Mouse (Mus musculus) embryonic facial prominence, embryonic 10.5 days (tissue): Measurements from ENCODE around the gene Gm12258. TPM values are rescaled to one million over a fixed set of nuclear protein-coding genes. Genes with fewer than 3 reads are reported as not detected.

ENCODE experiments used
- DNase-seq: peaks from one replicate; pipeline ENCODE4 v3.0.0-alpha.2; 2017; ENCODE audit warnings: low spot score
- H3K27ac ChIP-seq: fragments of 300-500 bp; sonication (generic); replicated peaks from 2 replicates; pipeline ENCODE4 v1.5.1; 2016; ENCODE audit warnings: mild to moderate bottlenecking
- H3K27me3 ChIP-seq: fragments of 300-500 bp; sonication (generic); replicated peaks from 2 replicates; pipeline ENCODE4 v1.6.1; 2016; ENCODE audit warnings: low read depth, mild to moderate bottlenecking; ENCODE audit not compliant: poor library complexity, severe bottlenecking
- H3K36me3 ChIP-seq: fragments of 300-500 bp; sonication (generic); replicated peaks from 2 replicates; pipeline ENCODE4 v1.6.1; 2016; ENCODE audit warnings: mild to moderate bottlenecking, moderate library complexity
- H3K4me1 ChIP-seq: fragments of 300-500 bp; sonication (generic); 2 replicates; pipeline ENCODE4 v1.6.1; 2016
- H3K4me3 ChIP-seq: fragments of 300-500 bp; sonication (generic); 2 replicates; pipeline ENCODE4 v1.5.1; 2016; ENCODE audit warnings: mild to moderate bottlenecking, moderate library complexity
- H3K9me3 ChIP-seq: fragments of 300-500 bp; sonication (generic); 2 replicates; pipeline ENCODE4 v1.6.1; 2016; ENCODE audit warnings: mild to moderate bottlenecking
- WGBS: fragments of 180-500 bp; shearing (Covaris S2); methylation state at CpG from one replicate; pipeline ENCODE4 v1.1.7; 2016; 5-methylcytosine and 5-hydroxymethylcytosine counted together
- polyA plus RNA-seq: library from polyadenylated mRNA; unstranded; fragments of >200 nt; fragmentation: Nextera tagmentation; extraction: Ambion mirVana; gene quantifications from 2 replicates; pipeline ENCODE4 v1.2.1, GENCODE M21; 2016

Gm12258 gene
- polyA plus RNA-seq, 1 experiment from 2014 or later: 9.1 TPM

DNA sequence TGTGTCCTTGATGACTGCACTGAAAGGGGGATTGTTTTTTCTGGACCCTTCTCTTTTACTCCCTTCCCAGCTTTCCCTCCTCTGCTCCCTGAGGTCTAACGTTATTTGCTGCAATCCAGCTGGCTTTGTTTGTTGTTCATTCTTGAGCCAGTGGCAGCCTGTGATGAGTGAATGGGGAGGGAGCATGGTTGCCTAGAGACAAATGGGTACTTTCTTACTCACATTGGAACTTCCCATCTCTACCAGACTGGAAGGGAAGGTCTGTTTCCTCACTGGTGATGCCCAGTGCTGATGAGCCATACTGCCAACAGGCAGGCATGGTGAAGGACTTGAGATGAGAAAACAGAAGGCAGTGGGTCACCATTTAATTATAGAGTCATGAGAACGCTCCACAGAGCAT is 2.8 kb downstream of the Gm12258 start:
- Histone ChIP-seq H3K27ac (no peak overlapping the region), H3K4me3 (no peak overlapping the region), H3K9me3 (no peaks in the 10 kb centered on the region), H3K36me3 (peaks cover 47% of the 10 kb centered on the region), H3K4me1 (peaks cover 9% of the 10 kb centered on the region), H3K27me3 (no peaks in the 10 kb centered on the region)
- WGBS: 75% methylated on average over 2 of the region's 2 CpGs
- no peak for DNase-seq

DNA sequence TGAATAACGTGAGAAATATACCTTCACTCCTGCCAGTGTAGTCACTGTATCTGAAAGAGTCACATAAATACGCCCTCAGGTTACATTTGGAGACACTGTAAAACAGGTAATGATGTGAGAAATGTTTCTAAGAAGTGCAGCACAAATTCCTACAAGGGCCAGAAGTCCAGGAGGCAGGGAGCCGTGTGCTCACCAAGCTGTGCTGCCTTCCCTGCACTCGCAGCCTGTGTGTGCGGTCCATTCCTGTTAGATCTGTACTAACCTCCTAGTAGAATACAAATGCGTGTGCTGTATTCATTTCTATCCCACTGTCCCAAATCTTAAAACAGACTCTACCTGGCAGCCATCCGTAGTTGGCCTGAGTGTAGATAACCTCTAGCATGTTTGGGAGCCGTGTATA is 13.8 kb downstream of the Gm12258 start:
- Histone ChIP-seq H3K36me3 (peaks cover 54% of the 10 kb centered on the region), H3K4me3 (no peak overlapping the region)

DNA sequence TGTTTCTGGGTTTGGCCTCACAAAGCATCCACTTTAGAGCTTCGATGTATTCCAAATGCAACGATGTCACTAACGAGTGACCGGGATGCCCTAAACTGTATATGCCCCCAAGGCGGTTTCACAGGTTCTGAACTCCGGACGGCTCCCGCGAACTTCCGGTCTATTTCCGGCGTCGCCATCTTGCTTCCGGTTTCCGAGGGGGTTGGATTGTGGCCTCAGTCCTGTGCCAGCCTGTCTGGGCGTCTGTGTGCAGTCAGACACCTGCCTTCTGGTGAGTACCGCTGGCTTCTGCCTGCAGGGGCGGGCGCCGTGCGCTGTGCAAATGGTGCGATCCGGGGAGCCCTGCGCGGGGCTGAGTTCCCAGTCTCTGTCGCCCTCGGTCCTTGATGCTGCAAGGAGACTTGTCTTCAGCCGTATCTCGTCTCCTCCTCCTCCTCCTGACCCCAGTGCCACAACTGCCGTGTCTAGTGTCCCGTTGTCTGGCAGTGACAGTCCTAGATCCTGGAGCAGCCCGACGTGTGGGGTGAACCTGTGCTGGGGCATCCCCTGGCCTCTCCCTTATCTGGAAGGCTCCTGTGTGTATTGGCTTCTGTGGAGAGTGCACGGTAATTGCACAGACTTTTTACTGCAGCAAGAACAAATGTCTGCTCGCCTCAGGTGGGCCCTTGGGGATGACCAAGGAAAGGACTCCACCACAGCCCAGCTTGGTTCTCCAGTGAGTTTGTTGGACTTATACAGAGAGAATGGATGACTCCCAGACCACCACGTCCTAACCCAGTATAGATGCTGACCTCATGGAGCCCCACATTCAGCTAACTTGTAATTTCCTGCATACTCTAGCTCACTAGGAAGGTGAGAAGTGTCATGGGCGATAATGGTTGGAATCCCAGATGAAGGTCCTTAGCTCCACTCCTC is 20.3 kb downstream of the Gm12258 start, which contains the start of gene 2810021J22Rik:
TSS of gene 2810021J22Rik (plus strand) at position 178 of the 915 bp plus-strand sequence.
- H3K27me3 ChIP-seq: no peaks in the 10 kb centered on the region
- peak within 1 kb of the TSS; percentile 87 for H3K27ac ChIP-seq
- H3K9me3 ChIP-seq: no peaks in the 10 kb centered on the region
- DNase-seq: peak; percentile 88
- WGBS: 5% methylated on average over 37 of the region's 37 CpGs
- H3K4me3 ChIP-seq: peak within 1 kb of the TSS; percentile 72
- peaks cover 32% of the 10 kb centered on the region for H3K36me3 ChIP-seq
- H3K4me1 ChIP-seq: peaks cover 13% of the 10 kb centered on the region

More for the DNA sequence above, 13.8 kb downstream of the Gm12258 start:
- Histone ChIP-seq H3K4me1 (no peaks in the 10 kb centered on the region), H3K9me3 (peaks cover 25% of the 10 kb centered on the region), H3K27me3 (no peaks in the 10 kb centered on the region), H3K27ac (no peak overlapping the region)
- WGBS: 94% methylated on average over 8 of the region's 8 CpGs
- DNase-seq: no peak

DNA sequence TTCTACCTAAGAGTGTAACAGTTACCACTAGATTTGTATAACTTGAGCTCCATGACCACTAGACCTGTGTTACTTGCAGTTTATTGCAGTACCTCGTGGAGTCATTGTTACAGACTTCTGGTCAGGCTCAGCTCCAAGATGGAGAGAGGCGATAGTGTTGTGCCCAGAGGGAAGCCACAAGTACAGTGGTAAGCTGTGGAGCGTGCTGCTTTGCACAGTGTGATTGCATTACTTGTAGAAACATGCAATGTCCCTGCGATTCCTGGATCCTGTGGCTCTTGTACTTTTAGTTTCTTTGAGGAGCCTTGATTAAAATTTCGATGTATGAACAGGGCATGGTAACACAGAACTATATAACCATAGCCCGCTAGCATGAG is 21.0 kb downstream of the Gm12258 start:
- peaks cover 32% of the 10 kb centered on the region for H3K36me3 ChIP-seq
- 90% methylated on average over 6 of the region's 6 CpGs for WGBS
- peak overlapping the region; percentile 72 for H3K4me3 ChIP-seq
- DNase-seq: no peak
- no peaks in the 10 kb centered on the region for H3K9me3 ChIP-seq
- H3K4me1 ChIP-seq: peaks cover 13% of the 10 kb centered on the region
- H3K27me3 ChIP-seq: no peaks in the 10 kb centered on the region
- peak overlapping the region; percentile 87; the same call in 1 of the 2 replicates for H3K27ac ChIP-seq

DNA sequence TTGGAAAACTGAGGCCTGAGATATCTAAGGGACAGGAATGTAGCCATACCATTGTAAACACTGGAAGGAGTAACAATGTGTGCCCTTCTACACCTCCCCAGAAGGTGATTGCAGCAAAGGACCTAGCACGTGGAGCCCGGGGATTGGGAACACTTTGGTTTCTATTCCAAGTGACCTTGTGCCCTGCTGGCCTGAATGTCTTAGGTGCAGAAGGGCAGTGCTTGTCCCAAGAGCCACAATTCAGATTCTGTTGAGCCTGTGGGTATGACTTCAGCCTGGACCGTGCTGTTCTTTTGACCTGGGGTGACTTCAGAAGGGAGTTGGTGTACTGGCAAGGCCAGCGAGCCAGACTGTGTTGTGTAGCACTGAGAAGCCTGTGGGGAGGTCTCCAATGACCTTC is 24.0 kb downstream of the Gm12258 start:
- no peak for DNase-seq
- WGBS: 91% methylated on average over 4 of the region's 4 CpGs

DNA sequence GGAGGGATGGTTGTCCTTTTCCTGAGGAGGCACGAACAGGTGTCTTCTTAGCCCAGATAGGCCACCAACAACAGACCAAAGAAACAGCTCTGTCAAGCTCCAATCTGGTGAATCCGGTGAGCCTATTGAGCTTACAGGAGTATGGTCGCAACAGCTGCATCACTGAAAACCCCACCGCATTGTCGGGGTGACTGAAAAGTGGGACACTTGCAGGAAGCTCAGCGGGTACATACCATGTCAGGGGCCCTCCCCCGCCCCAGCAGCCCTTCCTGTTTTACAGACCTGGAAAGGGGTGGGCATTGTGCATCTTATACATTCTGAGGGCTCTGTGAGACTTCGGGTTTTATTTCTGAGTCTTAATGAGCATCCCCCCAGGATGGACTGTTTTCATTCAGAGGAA is 36.8 kb downstream of the Gm12258 start:
- no peak overlapping the region for H3K27ac ChIP-seq
- no peak overlapping the region for H3K4me3 ChIP-seq
- no peaks in the 10 kb centered on the region for H3K4me1 ChIP-seq
- no peaks in the 10 kb centered on the region for H3K9me3 ChIP-seq
- no peaks in the 10 kb centered on the region for H3K27me3 ChIP-seq
- peaks cover 48% of the 10 kb centered on the region for H3K36me3 ChIP-seq
- 88% methylated on average over 8 of the region's 8 CpGs for WGBS
- no peak for DNase-seq

More for the DNA sequence above, 24.0 kb downstream of the Gm12258 start:
- Histone ChIP-seq H3K4me1 (peaks cover 13% of the 10 kb centered on the region), H3K9me3 (no peaks in the 10 kb centered on the region), H3K27ac (no peak overlapping the region), H3K36me3 (peaks cover 32% of the 10 kb centered on the region), H3K27me3 (no peaks in the 10 kb centered on the region), H3K4me3 (no peak overlapping the region)

DNA sequence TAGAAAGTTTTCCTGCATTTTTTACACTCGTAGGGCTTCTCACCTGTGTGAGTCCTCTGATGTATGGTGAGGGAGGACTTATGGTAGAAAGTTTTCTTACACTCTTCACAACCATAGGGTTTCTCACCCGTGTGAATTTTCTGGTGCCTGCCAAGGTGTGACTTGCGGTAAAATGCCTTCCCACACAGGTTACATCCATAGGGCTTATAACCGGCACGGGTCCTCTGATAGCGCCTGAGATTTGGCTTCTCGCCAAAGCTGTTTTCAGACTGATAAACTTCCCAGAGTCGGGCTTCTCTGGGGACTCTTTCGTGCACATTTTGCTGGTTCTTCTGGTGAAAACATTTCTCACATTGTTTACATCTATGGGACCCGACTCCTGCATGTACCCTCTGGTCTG is 43.6 kb downstream of the Gm12258 start:
- Histone ChIP-seq H3K36me3 (peaks cover 70% of the 10 kb centered on the region), H3K4me3 (no peak overlapping the region), H3K27ac (no peak overlapping the region), H3K4me1 (no peaks in the 10 kb centered on the region), H3K27me3 (no peaks in the 10 kb centered on the region), H3K9me3 (no peaks in the 10 kb centered on the region)
- WGBS: 96% methylated on average over 10 of the region's 10 CpGs
- DNase-seq: no peak

DNA sequence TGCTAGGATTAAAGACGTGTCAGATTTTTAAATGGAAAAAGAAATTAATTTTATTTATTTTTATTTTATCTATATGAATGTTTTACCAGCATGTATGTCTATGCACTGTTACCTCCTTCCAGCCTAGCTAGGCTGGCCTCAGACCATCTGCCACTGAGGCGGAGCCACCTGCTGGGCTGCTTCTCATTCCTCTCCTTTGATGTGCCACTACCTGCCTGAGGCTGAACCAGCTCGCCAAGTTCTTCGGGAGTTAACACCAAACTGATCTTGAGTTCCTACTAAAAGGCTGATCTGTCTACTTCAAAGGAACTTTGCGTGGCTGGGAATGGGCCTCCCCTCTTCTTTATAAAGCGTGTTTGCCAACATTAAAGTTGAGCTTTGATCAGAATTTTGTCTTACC is 47.5 kb downstream of the Gm12258 start:
- Histone ChIP-seq H3K36me3 (peaks cover 95% of the 10 kb centered on the region), H3K9me3 (no peaks in the 10 kb centered on the region), H3K27ac (no peak overlapping the region), H3K27me3 (no peaks in the 10 kb centered on the region), H3K4me1 (no peaks in the 10 kb centered on the region), H3K4me3 (no peak overlapping the region)
- DNase-seq: peak; percentile 27
- 68% methylated on average over 6 of the region's 6 CpGs for WGBS

DNA sequence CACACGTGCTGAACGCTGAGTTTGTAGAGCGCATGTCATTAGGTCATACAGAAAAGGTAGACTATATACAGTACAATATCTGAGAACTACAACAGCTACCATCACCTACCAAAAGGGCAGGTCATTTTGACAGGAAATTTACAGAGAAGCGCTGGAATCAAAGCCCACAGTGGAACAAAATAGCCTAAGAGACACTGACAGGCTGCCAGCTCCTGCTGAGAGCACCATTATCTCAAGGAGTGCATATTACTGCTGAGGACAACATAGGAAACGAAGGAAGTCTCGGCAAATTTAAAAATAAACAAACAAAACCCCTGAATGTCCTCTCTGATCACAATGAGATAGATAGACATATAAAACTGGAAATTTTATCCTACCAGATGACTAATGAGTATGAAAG is 50.5 kb downstream of the Gm12258 start:
- Histone ChIP-seq H3K36me3 (peaks cover 91% of the 10 kb centered on the region), H3K27me3 (no peaks in the 10 kb centered on the region), H3K27ac (no peak overlapping the region), H3K9me3 (no peaks in the 10 kb centered on the region), H3K4me3 (no peak overlapping the region), H3K4me1 (peaks cover 2% of the 10 kb centered on the region)
- no peak for DNase-seq
- 87% methylated on average over 6 of the region's 6 CpGs for WGBS

DNA sequence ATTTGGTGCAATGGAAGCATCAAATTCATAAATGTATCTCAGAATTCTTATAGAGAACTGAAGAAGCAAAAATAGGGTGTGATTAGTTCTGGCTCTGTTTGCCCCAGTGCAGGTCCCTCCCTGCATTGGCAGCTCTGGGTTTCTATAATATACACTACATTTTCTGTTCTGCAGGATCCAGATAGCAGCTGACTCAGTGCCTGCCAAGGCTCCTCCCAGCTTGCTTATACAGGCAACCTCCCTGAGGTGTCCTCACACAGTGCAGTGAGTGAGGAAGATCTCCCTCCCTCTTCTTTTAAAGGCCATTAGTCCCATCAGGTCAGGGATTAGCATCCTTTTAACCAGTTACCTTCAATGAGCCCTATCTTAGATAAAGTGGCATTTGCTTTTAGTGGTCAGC is 54.1 kb downstream of the Gm12258 start:
- H3K36me3 ChIP-seq: peaks cover 56% of the 10 kb centered on the region
- no peaks in the 10 kb centered on the region for H3K9me3 ChIP-seq
- H3K27me3 ChIP-seq: no peaks in the 10 kb centered on the region
- no peak for DNase-seq
- H3K4me3 ChIP-seq: no peak overlapping the region
- no peak overlapping the region for H3K27ac ChIP-seq
- H3K4me1 ChIP-seq: peaks cover 13% of the 10 kb centered on the region

DNA sequence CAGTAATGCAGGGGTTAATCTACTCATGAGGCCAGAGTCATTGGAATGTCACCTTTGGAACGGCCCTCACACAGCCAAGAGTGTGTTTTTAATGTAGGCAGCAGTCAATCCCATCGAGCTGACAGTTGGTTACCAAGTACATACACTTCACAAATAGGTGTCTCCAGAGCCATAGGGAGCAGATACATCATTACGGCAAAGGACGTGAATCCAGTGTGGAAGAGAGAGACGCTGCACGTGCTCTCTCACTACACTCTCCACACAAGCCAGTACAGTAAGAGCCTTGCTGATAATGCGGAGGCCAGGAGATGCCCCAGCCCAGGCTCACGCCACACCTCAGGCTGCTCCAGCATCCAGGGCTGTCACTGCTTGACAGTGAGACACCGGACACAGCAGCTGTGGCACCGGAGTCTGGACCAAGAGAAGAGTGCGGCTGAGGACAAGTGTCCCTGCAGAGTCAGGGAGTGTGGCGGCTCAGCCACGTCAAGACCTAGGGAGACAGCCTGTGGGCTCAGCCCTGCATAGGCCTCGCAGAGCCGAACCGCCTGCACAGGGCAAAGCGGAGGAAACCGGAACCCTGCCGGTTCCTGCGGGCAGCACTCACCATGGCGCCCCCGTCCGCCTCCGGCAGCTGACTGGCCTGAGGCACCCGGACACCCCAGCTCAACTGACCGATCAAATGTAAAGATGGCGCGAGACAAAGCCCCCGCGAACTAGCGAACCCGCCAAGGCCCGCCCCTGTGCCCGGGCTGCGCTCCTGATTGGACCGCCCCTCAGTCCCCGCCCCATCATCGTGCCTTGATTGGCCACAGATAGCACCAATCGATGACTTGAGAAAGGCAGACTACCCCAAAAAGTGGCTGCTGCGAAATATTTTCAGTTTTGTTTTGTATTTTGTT is 56.8 kb downstream of the Gm12258 start, which contains the start of gene Zfp39:
TSS of gene Zfp39 (minus strand) at position 715 of the 899 bp plus-strand sequence.
- Histone ChIP-seq H3K4me3 (peak within 1 kb of the TSS; percentile 84), H3K4me1 (peaks cover 13% of the 10 kb centered on the region), H3K36me3 (peaks cover 32% of the 10 kb centered on the region), H3K27me3 (no peaks in the 10 kb centered on the region), H3K9me3 (no peaks in the 10 kb centered on the region), H3K27ac (peak within 1 kb of the TSS; percentile 95)
- peak; percentile 96 for DNase-seq
- under 1% methylated on average over 40 of the region's 40 CpGs for WGBS

DNA sequence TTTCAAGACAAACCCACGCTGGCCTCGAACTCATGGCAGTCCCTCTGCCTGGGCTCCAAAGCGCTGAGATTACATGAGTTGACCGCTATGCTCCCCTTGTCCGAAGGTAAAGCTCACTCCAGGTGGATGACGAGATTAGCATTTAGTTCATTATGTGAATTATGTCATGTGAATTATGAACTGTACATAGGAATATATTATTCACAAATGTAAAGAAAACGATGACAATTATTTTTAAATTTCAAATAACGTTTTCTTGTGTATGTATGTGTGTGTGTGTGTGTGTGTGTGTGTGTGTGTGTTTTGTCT is 57.4 kb downstream of the Gm12258 start:
- Histone ChIP-seq H3K27ac (peak overlapping the region; percentile 95), H3K36me3 (peaks cover 26% of the 10 kb centered on the region), H3K27me3 (no peaks in the 10 kb centered on the region), H3K9me3 (no peaks in the 10 kb centered on the region), H3K4me3 (peak overlapping the region; percentile 84), H3K4me1 (peaks cover 13% of the 10 kb centered on the region)
- 4% methylated on average over 8 of the region's 8 CpGs for WGBS
- no peak for DNase-seq
